Mouse (Mus musculus) olfactory bulb, adult 2 months (tissue): ENCODE results near the gene St6galnac3.

Experiments
- CTCF ChIP-seq: fragments of 200-500 bp; IDR thresholded peaks from 2 replicates; pipeline ENCODE4 v1.5.1; 2012; ENCODE audit warnings: low read depth, mild to moderate bottlenecking, low read length, moderate library complexity; ENCODE audit not compliant: insufficient read depth
- POLR2A ChIP-seq: fragments of 200-500 bp; IDR thresholded peaks from 2 replicates; pipeline ENCODE4 v1.6.1; 2012; ENCODE audit warnings: mild to moderate bottlenecking, low read depth, low read length, moderate library complexity; ENCODE audit not compliant: insufficient read depth

- TF ChIP-seq POLR2A (no peak), CTCF (no peak)
These were observed 448.7 kb downstream of the St6galnac3 start for GRCm38 (mm10) chr3:153276101-153276829.
